Mouse (Mus musculus) ovary, adult 2 months (tissue): ENCODE measurements around the gene Grin3a. TPM values are rescaled to one million over a fixed set of nuclear protein-coding genes. Genes with fewer than 3 reads are reported as not detected.

Experiments
- polyA plus RNA-seq: library from polyadenylated mRNA; depleted of rRNA; stranded (reverse); fragments of >200 nt; gene quantifications from 2 replicates; pipeline ENCODE4 v1.2.3, GENCODE M21; 2012; rRNA removed

The Grin3a gene
- polyA plus RNA-seq: 0.29 and 0.30 TPM in 2 replicates

GRCm38 (mm10) chr4:49845612-49845985, at the start of gene Grin3a:
Grin3a (minus strand) TSS chr4:49845744.

GRCm38 (mm10) chr4:49681812-49682211, 163.7 kb downstream of the Grin3a start, which contains the start of gene Ppp3r2:
Ppp3r2 (minus strand) TSS chr4:49682024.

GRCm38 (mm10) chr4:49631319-49632138, 214.0 kb downstream of the Grin3a start, which contains the start of gene Rnf20:
Rnf20 (plus strand) TSS chr4:49632006.

Other genes starting within 250 kb of the Grin3a start
- 21.6 and 24.4 TPM in 2 replicates for gene Tmem246, start 247.9 kb downstream of the Grin3a start, polyA plus RNA-seq
- gene Rnf20, start 213.7 kb downstream of the Grin3a start, polyA plus RNA-seq: 18.7 and 21.6 TPM in 2 replicates
- gene Ppp3r2, start 163.7 kb downstream of the Grin3a start, polyA plus RNA-seq: not detected in 2 replicates